Mouse (Mus musculus): ENCODE results near the gene Otud7b. TPM values are rescaled to one million over a fixed set of nuclear protein-coding genes. Genes with fewer than 3 reads are reported as not detected.
A peak's percentile ranks its signal among the peaks of the same experiment; 100 is the strongest.

Gene Otud7b
- polyA plus RNA-seq, 1 experiment from 2014 or later = 19.8 TPM

DNA sequence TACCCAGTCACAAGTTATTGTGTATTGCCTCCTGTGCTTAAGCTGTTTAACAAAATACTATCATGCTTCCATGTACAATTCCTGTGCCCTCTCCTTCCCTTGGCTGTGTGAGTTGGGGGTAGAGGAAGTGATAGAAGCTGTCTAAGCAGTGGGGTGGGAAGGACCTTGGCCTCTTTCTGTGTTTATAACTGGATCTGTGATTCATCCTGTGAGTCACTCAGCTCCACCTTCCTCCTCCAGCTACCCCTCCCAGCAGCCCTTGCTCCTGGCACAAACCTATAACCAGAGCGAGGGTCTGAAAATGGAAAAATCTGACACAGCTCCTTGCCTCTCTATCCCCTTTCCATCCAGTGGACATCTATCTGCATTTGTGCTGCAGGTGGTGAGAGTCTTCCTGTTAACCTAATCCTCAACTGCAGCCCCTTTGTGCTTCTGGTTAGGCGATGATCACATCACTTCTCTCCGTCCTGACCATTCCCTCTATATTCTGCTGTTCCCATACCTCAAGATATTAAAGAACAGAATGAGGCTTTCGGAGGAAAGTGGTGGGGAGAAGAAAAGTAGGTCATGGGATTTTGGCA, 56.0 kb downstream of the Otud7b start:
- Histone ChIP-seq H3K4me3 (replicated peaks) (peak overlapping the region; percentile 7; the same call in 1 of the 2 replicates), H3K27me3 (replicated peaks) (no peaks in the 10 kb centered on the region), H3K9ac (peak overlapping the region; percentile 67; the same call in 1 of the 2 replicates), H3K9me3 (no peaks in the 10 kb centered on the region), H3K4me1 (replicated peaks) (peaks cover 6% of the 10 kb centered on the region), H3K27ac (peak overlapping the region; percentile 80), H3K36me3 (0 out of 2 replicates have a peak, but pooled peaks cover 4% of the 10 kb centered on the region), H3K4me2 (replicated peaks) (peak overlapping the region; percentile 92)
- peak; percentile 87 for ATAC-seq
- 23% methylated on average over 4 of the region's 4 CpGs for WGBS

DNA sequence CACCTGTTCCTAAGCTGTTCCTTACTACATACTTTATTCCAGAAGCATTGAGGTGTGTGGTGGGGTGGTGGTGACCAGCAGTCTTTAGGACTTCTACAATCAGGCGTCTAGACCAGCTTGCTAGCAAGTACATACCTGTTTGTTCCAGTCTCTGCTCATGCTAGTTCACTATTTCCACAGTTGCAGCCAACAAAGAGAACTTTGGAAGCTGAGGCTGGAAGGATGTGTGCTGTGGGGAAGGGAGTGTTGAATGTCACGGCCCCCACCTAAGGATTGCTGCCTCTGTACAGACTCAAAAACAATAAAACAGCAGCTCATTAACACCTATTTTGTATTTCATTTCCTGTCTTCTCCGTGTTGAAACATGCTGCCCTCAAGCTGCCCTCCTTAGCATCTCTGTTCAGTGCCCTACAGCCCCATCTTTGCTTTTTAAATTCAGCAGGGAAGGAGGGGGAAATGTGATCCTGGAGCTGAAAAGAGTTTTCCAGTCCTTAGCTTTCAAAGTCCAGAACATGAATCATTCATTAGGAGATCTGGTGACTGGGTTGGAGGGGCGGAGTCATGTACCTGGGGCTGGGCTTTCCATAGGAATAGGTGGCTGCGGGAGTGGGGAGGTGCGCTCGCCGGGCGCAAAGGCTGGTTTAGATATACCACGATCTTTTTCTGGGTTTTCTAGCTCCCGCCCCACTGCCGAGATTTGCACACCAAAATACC, 56.6 kb downstream of the Otud7b start:
- H3K27me3 ChIP-seq (replicated peaks) = no peaks in the 10 kb centered on the region
- peak overlapping the region; percentile 80 for H3K27ac ChIP-seq
- peak overlapping the region; percentile 67 for H3K9ac ChIP-seq
- H3K9me3 ChIP-seq = no peaks in the 10 kb centered on the region
- no peaks in the 10 kb centered on the region for H3K36me3 ChIP-seq
- ATAC-seq = peak; percentile 78
- H3K4me1 ChIP-seq (replicated peaks) = peaks cover 6% of the 10 kb centered on the region
- H3K4me3 ChIP-seq (replicated peaks) = peak overlapping the region; percentile 54
- H3K4me2 ChIP-seq (replicated peaks) = peak overlapping the region; percentile 92
- WGBS = 2% methylated on average over 12 of the region's 12 CpGs

DNA sequence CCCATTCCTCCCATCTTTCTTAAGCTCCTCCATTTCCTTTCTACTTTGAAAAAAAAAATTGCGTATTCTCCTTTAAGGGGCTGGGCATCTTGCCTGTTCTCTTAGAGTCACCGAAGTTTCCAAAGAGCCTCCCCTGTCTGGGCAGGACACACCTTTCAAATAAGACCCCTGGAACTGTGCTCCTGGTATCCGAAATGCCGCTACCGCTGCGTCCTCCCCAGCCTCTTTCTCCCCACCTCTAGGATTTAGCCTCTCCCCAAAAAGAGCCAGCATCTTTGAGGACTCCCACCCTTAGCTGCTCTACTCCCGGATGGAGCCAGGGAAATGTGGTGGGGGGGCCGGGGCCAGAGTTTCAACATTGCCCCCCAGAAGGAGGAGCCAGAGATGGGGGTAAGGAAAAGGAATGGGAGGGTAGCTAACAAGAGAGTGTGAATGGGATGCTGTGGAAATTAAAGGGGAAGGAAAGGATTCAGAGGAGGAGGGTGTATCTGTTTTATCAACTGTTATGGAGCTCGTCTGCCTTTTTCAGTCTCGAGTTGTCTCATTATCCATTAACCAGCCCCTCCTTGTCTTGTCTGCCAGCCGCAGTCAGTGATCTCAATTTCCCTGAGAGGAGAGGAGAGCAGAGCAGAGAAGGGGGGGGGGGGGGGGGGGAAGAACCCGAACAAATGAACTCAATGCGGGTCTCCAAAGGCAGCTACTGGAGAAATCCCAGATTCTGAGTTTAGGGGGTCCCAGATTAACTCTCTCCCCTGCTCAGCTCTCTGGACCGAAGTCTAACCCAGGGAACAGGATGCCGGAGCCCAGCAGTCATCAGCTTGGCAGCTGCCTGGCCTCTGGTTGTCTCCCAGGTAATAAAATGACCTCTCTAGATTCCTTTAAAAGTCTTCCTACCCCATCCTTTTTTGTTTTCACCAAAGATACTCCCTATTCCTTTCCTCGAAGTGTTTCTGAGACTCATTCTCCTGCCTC, 57.8 kb downstream of the Otud7b start, which contains the start of gene Mtmr11:
Mtmr11 (plus strand) TSS at position 136 of the 972 bp plus-strand sequence.
- H3K9me3 ChIP-seq = no peaks in the 10 kb centered on the region
- peak within 1 kb of the TSS; percentile 80 for H3K27ac ChIP-seq
- 3% methylated on average over 16 of the region's 16 CpGs for WGBS
- no peaks in the 10 kb centered on the region for H3K36me3 ChIP-seq
- peak within 1 kb of the TSS; percentile 54 for H3K4me3 ChIP-seq (replicated peaks)
- H3K4me2 ChIP-seq (replicated peaks) = peak within 1 kb of the TSS; percentile 92
- H3K4me1 ChIP-seq (replicated peaks) = peaks cover 6% of the 10 kb centered on the region
- ATAC-seq = peak; percentile 50
- peak within 1 kb of the TSS; percentile 67 for H3K9ac ChIP-seq
- H3K27me3 ChIP-seq (replicated peaks) = no peaks in the 10 kb centered on the region

DNA sequence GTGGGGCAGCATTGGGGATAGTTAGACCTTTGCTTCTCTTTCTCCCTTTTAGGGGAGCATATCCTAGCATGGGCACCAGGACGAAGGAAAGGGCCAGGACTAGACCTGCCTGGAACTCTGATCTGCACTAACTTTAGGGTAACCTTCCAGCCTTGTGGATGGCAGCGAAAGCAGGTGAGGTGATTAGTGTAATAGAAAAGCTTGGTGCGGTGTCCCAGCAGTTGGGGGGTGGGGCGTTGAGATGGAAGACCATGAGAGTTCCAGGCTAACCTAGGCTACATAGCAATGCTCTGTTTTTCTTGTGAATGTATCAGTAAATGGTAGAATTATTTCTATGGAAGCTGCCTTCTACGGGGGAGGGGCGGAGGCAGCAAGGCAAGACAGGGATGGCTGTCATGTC, 58.7 kb downstream of the Otud7b start:
- H3K4me3 ChIP-seq (replicated peaks) = peak overlapping the region; percentile 54
- 86% methylated on average over 6 of the region's 6 CpGs for WGBS
- no peaks in the 10 kb centered on the region for H3K36me3 ChIP-seq
- H3K27ac ChIP-seq = peak overlapping the region; percentile 59; the same call in 1 of the 2 replicates
- peaks cover 6% of the 10 kb centered on the region for H3K4me1 ChIP-seq (replicated peaks)
- peak overlapping the region; percentile 92 for H3K4me2 ChIP-seq (replicated peaks)
- peak overlapping the region; percentile 67; the same call in 1 of the 2 replicates for H3K9ac ChIP-seq
- no peak for ATAC-seq
- H3K9me3 ChIP-seq = no peaks in the 10 kb centered on the region
- H3K27me3 ChIP-seq (replicated peaks) = no peaks in the 10 kb centered on the region

GRCm38 (mm10) chr3:96168466-96169158, 64.3 kb downstream of the Otud7b start:
- WGBS = 69% methylated on average over 12 of the region's 12 CpGs
- ATAC-seq = no peak
- Histone ChIP-seq H3K36me3 (peaks cover 3% of the 10 kb centered on the region; the same call in 1 of the 2 replicates), H3K4me2 (replicated peaks) (no peak overlapping the region), H3K27ac (no peak overlapping the region), H3K9ac (no peak overlapping the region), H3K9me3 (no peaks in the 10 kb centered on the region), H3K27me3 (replicated peaks) (no peaks in the 10 kb centered on the region), H3K4me3 (replicated peaks) (no peak overlapping the region), H3K4me1 (replicated peaks) (0 out of 2 replicates have a peak, but pooled peaks cover 11% of the 10 kb centered on the region)

GRCm38 (mm10) chr3:96170276-96170675, 65.9 kb downstream of the Otud7b start:
- Histone ChIP-seq H3K4me2 (replicated peaks) (no peak overlapping the region), H3K27ac (no peak overlapping the region), H3K9ac (no peak overlapping the region), H3K4me3 (replicated peaks) (no peak overlapping the region), H3K36me3 (peaks cover 5% of the 10 kb centered on the region; the same call in 1 of the 2 replicates), H3K9me3 (no peaks in the 10 kb centered on the region), H3K27me3 (replicated peaks) (no peaks in the 10 kb centered on the region), H3K4me1 (replicated peaks) (peaks cover 15% of the 10 kb centered on the region)
- WGBS = 86% methylated on average over 4 of the region's 4 CpGs
- no peak for ATAC-seq

DNA sequence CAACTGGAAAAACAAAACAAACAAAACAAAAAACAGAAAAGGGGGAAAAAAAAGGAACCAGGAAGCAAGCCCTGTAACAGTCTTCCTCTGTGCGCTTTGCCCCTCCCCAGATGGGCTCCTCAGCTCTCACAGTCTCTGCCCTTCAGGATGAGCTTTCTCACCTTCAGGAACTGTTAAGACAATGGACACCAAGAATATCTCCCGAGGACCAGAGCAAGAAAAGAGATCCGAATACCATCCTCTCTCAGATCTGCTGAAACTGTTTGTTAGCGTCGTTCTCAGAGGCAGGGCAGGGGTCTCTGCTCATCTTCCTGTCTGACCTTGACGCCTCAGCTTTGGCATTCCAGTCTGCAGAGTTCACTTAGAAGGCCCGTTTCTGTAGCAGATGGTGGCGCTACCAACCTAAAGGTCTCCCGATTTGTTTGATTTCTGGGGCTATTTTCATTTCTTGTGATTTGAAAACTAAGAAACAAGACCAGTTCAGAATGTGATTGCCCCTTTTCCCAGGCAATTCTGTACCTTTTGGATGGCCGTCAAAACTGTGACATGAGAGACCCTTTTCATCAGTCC, 66.7 kb downstream of the Otud7b start:
- H3K4me2 ChIP-seq (replicated peaks) = peak overlapping the region; percentile 84
- H3K36me3 ChIP-seq = peaks cover 7% of the 10 kb centered on the region
- peak overlapping the region; percentile 84 for H3K9ac ChIP-seq
- WGBS = 56% methylated on average over 10 of the region's 10 CpGs
- H3K27me3 ChIP-seq (replicated peaks) = no peaks in the 10 kb centered on the region
- H3K27ac ChIP-seq = peak overlapping the region; percentile 42; the same call in 1 of the 2 replicates
- H3K4me3 ChIP-seq (replicated peaks) = peak overlapping the region; percentile 78; the same call in 1 of the 2 replicates
- peaks cover 15% of the 10 kb centered on the region for H3K4me1 ChIP-seq (replicated peaks)
- no peaks in the 10 kb centered on the region for H3K9me3 ChIP-seq
- no peak for ATAC-seq

DNA sequence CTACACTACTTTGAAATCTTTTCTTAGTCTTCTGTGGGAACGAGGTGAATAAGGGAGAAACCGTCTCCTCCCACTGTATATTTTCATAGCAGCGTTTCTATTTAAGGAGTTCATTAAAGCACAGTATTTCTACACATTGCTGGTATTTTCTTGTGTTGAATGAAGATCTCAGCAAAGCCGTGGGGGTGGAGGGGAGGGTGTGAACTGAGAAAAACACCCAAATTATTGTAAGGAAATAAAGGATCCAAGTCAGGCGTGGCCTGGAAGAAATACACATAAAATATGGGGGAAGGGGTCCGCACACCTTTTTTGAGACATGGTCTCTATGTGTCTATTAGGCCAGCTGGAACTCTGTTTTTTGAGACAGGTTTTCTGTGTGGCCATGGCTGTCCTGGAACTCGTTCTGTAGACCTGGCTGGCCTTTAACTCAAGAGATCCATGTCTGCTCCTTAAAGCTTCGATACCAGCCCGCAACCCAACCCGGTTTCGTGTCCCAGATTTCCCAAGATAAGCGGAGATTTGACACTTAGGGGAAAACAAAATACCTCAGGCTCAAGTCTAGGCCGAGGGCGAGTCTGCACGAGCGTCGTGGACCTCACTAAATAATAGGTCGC, 67.4 kb downstream of the Otud7b start:
- Histone ChIP-seq H3K9ac (peak overlapping the region; percentile 84), H3K27me3 (replicated peaks) (no peaks in the 10 kb centered on the region), H3K36me3 (peaks cover 13% of the 10 kb centered on the region), H3K9me3 (no peaks in the 10 kb centered on the region), H3K4me3 (replicated peaks) (peak overlapping the region; percentile 78), H3K4me2 (replicated peaks) (peak overlapping the region; percentile 84), H3K27ac (peak overlapping the region; percentile 99), H3K4me1 (replicated peaks) (peaks cover 15% of the 10 kb centered on the region)
- 15% methylated on average over 18 of the region's 18 CpGs for WGBS
- ATAC-seq = peak; percentile 19; the same call in 1 of the 2 replicates

GRCm38 (mm10) chr3:96172197-96173178, 68.2 kb downstream of the Otud7b start, which contains the start of gene Sf3b4:
Gene Sf3b4, plus strand, starts transcription at chr3:96172332.
- H3K27ac ChIP-seq = peak within 1 kb of the TSS; percentile 99

GRCm38 (mm10) chr3:96173185-96173584, 68.9 kb downstream of the Otud7b start:
- H3K27me3 ChIP-seq (replicated peaks) = no peaks in the 10 kb centered on the region
- H3K9me3 ChIP-seq = no peaks in the 10 kb centered on the region
- 34% methylated on average over 7 of the region's 7 CpGs for WGBS
- peaks cover 18% of the 10 kb centered on the region for H3K36me3 ChIP-seq
- H3K9ac ChIP-seq = peak overlapping the region; percentile 77
- H3K4me2 ChIP-seq (replicated peaks) = peak overlapping the region; percentile 84
- H3K4me3 ChIP-seq (replicated peaks) = peak overlapping the region; percentile 78
- H3K4me1 ChIP-seq (replicated peaks) = peaks cover 15% of the 10 kb centered on the region
- ATAC-seq = no peak
- H3K27ac ChIP-seq = 0 out of 2 replicates have a peak overlapping the region, but pooled peaks have one; percentile 99

More at GRCm38 (mm10) chr3:96172197-96173178, 68.2 kb downstream of the Otud7b start, which contains the start of gene Sf3b4:
- Histone ChIP-seq H3K4me3 (replicated peaks) (peak within 1 kb of the TSS; percentile 78), H3K27me3 (replicated peaks) (no peaks in the 10 kb centered on the region), H3K9me3 (no peaks in the 10 kb centered on the region), H3K9ac (peak within 1 kb of the TSS; percentile 84), H3K4me2 (replicated peaks) (peak within 1 kb of the TSS; percentile 84), H3K4me1 (replicated peaks) (peaks cover 15% of the 10 kb centered on the region), H3K36me3 (peaks cover 17% of the 10 kb centered on the region)
- WGBS = under 1% methylated on average over 54 of the region's 58 CpGs
- ATAC-seq = peak; percentile 96
